Mouse (Mus musculus) retina, postnatal 1 day (tissue): ENCODE results near the gene Ola1.

Experiments used
- DNase-seq: peaks from one replicate; pipeline ENCODE4 v3.0.0-alpha.2; 2012

Ola1 gene

DNA sequence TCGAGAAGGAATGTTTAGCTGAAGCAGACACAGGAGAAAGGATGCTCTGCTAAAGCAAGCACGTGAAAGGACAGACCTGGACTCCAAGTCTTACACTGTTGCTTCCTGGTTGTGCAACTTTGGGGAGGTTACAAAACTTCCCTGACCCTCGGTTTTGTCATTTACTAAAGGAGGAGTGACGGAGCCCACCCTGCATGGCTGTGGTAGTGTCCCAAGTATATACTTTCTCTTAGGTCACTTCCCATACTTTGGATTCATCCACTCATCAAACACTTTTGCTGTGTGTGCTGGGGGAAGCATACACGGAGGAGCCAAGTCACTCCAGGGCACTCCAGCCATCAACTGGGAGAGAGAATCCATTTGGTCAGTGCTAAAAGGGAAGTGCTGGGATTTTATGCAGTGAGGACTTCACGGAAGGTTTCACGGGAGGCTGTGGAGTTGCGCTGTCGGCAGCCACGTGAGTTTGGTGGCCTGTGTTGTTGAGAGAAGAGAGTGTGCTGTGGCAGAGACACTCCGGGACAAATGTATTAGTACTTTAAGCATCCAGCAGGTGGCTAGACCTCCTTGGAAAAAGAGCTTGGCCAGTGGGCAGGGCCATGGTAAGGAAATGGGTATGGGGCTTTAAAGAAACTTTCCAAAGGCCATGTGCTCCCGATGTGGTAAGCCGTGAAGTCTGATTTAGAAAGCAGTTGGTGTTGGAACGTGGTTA, 154.7 kb downstream of the Ola1 start:
- no peak for DNase-seq

DNA sequence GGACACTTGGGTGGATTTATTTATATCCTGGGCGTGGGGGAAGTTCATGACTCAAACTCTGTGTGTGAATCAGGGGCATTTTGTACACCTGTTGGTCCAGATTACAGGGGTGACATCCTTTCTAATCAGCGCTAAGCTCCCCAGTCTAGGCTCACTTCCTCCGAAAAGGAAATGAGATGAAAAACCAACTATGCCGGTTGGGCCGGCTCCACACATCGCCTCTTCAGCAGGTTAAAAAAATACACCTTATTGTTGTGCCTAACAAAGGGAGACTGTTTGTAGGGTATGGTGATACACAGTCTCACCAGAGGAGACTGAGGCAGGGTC, 158.5 kb downstream of the Ola1 start:
- DNase-seq = no peak

DNA sequence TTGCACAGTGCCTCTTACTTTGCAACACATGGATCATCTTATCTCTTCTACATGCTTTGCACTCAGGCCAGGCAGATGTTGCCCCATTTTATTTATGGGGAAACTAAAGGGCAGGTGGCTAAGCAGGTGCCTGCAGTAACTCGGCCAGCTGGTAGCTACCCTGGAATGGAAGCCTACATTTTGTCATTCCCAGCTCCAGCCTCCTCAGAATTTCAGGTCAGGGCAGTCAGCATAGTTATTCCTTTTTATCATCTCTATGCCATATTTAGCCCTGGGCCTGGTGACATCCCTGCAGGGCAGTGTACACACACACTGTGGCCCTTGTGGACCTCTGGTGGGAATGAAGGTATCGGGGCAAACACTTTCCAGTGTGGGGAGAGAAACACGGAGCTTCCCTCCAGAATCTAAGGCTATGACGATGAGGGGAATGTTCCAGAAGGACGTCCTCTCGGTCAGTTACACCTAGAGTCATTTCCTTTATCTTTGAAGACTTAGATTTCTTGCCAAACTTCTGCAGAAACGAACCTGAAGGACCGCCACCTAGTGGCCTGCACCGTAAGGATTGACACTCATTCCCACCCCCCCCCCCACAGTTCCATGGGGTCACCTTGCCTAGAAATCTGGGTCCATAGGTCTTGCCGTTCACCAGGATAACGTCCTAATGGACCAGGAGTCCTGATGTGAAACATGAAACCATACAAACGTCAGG, 159.0 kb downstream of the Ola1 start:
- peak; percentile 25 for DNase-seq

DNA sequence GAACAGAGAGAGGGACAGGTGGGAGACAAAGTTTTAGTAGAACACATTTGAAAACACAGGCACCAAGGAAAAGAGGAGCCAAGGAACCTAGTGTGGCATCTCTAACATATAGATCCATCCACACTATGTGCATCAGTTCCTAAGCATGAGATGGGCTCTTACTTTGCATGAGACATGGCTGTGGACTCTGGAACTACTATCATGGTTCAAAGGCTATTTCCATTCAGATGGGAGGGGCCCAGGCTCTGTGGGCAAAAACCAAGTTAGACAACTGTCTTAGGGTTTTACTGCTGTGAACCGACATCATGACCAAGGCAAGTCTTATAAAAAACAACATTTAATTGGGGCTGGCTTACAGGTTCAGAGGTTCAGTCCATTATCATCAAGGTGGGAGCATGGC, 160.4 kb downstream of the Ola1 start:
- no peak for DNase-seq

DNA sequence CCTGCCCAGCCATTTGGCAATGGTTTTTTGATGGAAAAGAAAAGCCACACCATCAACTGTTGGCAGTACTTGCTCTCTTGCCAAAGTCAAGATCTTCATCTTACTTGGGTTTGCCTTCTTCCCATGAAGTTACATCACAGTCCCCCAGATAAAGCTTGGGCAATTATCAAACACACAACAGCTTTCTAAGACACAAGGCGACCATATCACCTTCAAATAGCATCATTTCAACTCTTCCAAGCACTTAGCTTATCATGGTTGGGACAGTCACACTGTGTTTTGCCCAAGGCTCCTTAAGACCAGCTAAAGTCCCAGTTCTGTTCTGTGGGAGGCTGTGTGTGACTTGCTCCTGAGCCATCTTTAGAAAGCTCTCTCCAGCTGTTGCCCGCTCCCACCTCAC, 161.1 kb downstream of the Ola1 start:
- no peak for DNase-seq

DNA sequence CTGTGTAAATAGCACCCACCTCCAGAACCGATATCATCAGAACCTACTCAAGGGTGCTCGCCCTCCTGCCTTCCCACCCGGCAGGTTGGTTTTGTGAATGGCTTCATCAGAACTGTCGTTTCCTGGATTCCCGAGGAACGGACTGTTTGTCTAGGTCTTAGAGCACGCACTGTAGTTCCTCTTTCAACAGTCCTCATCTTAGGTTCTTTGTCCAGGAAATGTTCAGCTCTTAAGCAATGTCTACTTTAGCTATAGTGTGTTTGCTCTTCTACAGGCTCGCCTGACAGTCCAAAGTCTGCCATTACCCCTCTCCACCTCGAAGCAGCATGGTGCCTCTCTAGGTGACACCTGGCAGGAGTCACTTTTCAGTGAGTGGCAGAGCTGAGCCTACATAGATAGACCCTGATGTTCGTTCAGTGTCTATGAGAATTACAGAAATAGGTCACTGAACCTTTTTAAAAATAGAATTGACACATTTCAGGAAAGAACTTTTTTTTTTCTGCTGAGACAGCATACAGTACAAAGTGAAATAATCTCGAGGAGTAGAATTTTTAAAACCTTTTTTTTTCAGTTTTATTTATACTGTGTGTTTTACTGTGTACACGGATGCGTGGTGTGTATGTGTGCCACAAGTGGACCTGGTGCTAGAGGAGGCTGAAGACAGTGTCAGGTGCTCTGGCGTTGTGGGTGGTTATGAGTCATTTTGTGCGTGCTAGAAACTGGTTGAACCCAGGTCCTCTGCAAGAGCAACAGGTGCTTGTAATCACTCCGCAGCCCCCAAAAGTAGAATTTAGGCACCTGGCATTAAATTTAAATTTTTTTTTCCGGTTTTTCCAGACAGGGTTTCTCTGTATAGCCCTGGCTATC, 162.4 kb downstream of the Ola1 start:
- no peak for DNase-seq

DNA sequence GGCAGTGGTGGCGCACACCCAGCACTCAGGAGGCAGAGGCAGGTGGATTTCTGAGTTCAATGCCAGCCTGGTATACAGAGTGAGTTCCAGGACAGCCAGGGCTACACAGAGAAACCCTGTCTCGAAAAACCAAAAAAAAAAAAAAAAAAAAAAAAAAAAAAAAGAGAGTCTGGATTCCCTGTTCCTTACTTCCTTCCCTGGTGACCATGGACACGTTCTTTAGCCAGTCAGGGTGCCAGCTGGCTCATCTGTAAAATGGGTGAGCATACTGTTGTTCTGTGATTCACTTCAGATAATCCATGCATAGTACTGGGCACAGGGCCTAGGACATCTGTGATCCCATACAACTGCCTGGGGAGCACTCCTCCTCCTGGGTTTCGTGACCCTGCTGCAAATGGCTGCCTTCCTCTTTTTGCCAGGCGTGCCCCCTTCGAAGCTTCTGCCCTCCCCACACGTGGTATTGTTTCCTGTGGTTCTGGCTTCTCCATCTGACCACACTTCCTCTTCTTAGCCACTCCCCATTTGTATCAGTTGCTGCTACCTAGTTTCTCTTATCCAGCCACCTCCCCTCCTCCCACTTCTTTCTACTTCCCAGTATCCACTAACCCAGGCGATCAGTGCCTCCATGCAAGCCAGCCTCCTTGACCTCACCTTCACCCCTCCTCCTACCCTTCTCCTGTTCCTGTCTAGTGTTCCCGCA, 164.8 kb downstream of the Ola1 start:
- DNase-seq = no peak

DNA sequence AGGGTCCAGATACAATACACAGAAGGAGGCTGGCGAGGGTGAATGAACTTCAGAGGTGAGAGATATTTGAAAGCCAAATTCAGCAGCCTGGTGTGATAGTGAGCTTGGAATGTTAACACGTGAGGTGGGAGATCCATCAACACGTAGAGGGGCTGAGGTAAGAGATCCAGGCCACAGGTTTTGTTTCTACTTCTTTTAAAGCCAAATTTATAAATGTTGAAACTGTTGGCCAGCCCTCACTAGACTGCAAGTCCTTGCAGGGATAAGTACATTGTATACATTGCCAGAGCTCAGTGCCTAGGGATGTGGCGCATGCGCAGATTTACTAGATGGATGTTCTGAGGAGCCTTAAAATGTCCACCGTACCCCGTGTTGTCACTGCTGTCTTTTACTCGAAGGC, 168.3 kb downstream of the Ola1 start:
- DNase-seq = no peak

DNA sequence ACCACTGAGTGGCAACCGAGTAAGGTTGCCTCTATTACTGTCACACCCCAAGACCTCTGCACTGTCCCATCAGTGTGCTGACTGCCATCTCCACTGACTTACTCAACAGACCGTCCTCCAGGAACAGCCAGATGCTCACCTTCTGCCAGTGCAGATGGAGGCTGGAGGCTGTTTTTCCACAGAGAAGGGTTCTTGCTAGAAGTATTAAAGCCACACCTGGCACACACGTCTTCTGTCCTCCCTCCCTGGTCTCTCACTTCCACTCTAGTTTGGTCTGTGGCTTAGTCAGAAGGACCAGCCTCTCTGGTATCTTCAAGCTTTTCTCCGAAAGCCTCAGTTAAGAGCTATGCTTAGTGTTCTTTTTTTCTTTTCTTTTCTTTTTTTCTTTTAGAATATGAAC, 168.7 kb downstream of the Ola1 start:
- DNase-seq = no peak

DNA sequence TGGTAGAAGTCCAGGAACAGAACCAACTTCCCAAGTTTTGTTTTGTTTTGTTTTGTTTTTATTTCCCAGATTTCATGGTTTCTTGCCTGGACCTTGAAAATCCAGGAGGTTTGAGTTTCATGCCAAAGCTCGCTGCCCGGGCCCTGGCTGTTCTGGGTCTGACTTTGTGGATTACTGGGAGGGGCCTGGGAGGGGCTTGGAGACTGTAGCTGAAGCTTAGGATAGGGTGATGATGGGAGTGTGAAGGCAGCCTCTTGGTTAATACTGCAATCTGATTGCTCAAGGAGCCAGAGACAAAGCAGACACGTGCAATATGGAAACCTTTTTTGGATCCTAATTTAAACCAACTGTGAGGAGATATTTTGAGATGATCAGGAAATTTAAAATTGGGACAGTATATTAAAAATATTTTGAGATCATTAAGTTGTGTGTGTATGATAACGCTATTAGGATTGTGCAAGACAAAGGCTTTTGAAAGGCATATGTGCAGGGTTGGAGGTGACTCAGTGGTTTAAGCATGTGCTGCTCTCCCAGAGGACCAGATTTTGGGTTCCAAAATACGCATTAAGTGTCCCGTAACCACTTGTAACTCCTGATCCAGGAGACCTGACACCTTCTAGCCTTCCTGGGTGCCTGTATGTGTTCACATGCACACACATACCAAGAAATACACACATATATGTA, 169.6 kb downstream of the Ola1 start:
- no peak for DNase-seq

DNA sequence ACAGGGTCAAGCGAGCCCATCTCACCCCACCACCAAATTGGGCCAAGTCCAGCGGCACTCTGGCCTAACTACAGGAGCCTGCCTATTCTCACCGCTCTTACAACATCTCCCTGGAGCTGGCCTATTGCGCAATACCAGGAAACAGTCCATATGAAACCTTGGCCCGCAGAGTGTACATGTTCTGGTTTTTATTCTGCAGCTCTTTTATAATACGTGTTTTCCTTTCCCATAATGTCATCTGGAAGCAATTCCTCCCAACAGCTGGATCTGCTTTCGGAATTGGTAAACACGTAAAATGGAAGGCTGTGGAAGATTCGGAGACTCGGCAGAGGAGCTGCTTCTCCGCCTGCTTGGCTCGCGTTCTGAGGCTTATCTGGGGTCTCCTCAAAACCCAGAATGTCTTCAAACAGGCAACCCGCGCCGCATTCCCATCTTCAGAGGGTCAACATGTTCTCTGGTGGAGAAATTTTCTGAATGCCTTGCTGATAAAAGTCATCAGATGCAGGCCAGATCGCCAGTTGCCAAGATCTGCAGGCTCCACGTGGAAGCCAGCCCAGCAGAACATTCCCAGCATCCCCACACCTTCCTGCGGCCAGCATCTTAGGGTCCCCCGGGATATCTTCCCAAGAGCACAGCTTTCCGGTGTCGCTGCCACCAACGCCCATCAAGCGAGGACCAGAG, 171.5 kb downstream of the Ola1 start:
- DNase-seq = no peak

DNA sequence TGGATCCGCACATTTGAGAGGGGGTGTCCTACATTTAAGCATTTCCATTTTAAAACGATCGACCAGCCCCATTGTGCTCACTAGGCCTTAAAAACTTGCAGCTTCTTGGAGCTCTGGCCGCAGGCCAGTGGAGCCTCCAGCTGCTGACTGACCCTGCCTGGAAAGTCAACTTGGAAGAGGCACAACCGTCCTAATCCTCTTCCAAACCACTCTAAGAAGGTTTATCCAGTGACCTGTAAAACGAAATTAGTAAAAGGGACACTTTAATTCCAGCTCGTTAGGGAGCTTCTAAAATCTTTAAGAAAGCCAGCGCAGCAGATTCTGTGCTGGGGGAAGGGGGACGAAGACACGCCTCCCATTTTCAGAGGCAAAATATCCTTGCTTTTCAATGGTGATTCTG, 172.1 kb downstream of the Ola1 start:
- DNase-seq = peak; percentile 61

DNA sequence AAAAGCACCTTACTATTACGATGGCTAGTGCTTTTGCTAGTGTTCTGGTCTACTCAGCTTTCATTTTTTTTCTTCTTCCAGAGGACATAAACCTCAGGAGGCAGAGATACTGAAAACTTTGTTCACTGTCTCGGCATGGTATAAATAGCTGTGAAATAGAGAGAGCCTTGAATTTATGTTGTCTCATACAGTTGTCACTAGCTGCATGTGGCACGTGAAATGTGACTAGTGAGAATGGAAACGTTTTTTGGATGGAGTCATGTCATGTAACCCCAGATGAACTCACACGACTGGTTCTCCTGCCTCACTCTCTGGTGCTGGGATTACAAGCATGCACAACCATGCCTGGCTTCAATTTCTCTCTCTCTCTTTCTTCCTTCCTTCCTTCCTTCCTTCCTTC, 173.2 kb downstream of the Ola1 start:
- no peak for DNase-seq
